Mouse (Mus musculus): ENCODE data around the gene Nans. TPM values are rescaled to one million over a fixed set of nuclear protein-coding genes. Genes with fewer than 3 reads are reported as not detected.

Nans gene
- total RNA-seq, 2 experiments from 2014 or later, result 34.7 to 38.0 TPM

DNA sequence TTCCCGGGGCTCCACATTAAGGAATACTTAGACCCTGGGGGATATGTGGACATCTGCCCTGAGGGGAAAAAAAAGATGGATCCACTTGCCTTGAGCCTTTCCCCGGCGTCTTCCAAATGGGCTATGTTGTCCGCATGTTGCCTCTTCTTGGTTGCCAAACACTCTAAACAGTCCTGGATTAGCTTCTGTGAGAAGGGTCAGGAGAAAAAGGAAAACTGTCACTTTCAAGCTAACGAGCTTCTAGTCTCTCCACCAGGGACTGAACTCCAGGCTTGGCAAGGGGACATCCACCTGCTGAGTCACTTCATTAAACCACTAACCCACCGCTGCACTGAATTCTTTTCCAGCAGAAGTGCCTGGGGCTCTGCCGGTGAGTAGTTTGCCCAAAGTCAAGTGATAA, 43.9 kb downstream of the Nans start:
- DNase-seq, result no peak

DNA sequence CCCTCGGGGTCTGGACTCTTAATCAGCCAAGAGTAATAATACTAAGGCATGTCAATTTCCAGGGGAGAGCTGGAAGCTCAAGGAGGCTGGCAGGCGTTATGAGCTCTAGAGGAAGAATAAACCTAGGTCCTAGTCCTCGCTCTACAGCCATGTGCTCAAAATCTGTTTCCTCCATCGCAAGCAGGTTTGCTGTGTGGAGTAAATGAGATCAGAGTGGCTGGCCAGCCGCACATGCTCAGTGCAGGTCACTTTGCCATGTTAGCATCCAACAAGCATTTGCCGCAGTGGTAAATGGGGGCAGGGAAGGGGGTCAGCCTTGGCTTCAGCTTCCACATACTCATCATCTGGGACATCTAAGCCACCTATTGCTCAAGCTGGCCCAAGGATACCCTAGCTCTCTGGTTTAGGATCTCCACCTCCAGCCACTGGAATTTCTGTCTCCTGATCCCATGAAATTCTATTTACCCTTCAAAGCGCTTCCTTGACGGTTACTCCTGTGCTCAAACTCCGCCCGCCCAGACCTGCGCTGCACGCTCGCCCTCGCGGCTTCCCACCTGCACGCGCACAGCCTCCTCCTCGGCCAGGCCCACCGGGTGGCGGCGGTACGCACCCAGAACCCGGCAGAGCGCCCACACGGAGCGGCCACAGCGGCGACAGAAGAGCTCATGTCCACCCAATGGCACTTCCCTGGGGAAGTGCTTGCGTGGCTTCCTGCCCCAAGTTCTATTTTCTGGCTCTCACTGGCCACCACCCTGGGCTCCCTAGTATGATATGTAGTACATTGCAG, 45.1 kb downstream of the Nans start:
- DNase-seq, result no peak

DNA sequence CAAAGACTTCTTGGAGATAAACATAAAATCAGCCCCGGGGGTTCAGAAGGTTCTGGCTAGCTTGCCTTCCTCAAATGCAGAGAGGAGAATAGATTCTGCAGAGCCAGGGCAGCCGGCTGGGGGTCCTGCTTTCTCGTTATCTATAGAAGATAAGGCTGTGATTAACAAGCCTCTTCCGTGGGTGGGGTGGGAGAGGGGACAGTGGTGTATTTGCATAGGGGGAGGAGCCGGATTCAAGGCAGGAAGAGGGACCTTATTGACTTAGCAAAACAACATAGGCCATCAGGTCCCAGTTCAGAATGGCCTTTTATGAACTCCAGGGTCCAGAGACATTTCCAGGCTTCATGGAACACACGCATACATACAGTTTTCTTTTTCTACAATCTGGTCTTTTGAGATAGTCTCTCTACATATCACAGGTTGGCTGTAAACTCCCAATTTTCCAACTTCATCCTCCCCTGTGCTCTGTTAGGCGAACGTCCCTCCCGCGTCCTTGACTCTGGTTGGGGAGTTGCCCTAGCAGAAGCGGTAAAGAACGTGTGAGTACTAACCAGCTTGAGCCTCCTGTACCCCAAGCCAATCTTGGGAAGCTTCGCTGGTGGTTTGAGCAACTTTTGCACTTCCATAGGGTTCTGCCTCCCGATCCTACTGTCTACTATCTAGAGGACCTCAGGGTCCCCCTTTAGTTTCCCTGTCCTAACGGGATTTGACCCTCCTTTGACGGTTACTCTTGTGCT, 46.2 kb downstream of the Nans start:
- no peak for DNase-seq

DNA sequence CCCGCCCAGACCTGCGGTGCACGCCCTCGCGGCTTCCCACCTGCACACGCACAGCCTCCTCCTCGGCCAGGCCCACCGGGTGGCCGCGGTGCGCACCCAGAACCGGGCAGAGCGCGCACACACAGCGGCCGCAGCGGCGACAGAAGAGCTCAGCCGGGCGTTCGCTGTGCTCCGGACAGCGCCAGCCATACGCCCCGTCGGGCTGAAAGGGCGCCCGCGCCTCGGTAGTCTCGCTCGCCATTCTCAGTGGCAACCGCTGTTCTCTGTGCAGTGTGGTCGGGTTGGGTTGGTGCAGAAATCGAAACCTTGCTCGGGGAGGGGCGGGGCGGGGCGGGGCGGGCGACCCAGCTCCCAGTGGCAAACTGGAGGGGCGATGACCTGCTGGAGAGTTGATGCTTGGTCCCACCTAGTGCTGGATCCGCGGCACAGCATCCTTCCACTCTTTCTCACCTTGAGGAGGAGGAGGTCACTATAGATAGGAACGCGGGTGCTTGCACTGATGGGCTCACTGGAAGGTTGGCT, 46.9 kb downstream of the Nans start, which contains the start of gene Trim14:
Gene Trim14, minus strand, starts transcription at position 302 of the 522 bp plus-strand sequence.
- DNase-seq, result peak; percentile 32

DNA sequence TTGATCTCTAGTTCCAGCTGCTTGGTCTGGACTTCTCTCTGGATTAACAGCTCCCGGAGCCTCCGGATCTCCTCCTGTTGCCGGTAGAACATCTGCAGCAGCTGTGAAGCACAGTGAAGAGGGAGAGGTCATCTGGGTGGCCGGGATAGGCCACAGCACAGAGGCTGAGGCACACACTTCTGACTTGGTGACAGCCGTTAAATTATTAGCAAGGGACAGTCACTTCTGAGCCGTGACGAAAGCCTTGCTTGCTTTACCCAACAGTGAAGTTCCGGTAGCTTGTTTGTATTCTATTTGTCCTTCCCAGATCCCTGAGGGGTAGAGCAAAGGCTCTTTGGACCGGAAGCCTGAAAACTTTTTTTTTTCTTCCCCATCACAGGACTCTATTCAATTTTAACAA, 50.1 kb downstream of the Nans start:
- no peak for DNase-seq

DNA sequence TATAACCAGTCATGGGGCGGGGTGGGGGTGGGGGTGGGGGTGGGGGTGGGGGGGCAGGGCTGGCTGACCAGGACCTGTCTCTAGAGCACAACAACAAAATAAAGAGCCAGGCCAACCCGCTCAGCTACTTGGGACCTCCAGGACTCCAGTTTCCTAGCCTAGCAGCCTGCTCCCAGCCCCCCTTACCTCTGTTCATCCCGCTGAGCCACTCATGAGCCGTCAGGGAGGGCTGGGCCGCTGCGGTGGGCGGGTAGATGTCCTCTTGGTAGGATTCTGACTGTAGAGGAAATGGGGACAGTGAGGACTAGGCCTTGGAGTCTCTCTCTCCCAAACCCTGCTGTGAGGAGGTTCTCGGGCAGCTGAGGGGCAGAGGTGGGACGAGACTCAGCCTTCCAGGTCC, 52.7 kb downstream of the Nans start:
- DNase-seq, result no peak

DNA sequence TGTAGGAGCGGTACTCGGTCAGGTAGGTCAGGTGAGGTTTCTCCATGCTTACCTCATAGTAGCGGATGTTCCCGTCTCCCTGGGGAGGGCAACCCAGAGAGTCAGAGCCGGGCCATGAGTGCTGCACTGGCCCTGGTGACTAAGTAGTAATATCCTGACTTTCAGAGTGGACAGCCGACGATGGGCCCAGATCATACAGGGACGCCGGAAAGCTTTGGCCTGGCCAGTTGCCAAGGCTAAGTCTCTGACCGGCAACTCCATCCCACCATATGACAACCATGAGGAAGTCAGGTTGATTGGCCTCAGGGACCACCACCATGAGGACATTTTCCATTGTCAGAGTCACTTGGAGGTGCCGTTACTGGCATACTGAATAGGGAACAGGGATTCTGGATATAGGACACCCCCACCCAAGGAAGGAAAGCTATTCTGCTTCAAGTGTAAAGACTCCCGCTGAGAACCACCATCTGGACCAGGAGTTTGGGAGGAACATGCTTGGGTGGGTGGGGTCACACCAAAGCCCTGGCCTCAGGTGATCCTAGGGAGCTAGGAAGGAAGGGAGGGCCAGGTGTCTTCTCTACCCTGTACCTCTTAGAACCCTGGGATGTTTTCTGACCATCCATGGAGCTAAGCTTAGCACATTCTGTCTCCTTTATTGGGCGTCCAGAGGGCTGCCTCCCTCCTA, 54.5 kb downstream of the Nans start:
- no peak for DNase-seq

DNA sequence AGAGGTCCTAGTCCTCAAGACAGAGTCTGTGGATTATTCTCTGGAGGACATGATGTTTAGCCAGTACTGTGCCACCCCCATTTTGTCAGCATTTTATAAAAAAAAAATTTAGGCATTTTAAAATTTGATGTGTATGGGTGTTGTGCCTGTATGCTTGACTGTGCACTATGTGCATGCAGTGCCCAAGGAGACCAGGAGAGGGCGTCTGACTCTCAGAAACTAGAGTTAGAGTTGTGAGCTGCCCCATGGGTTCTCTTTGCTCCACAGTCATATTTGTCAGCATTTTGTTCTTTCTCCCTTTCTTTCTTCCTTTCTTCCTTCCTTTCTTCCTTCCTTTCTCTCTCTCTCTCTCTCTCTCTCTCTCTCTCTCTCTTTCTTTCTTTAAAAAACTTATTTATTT, 55.3 kb downstream of the Nans start:
- no peak for DNase-seq

DNA sequence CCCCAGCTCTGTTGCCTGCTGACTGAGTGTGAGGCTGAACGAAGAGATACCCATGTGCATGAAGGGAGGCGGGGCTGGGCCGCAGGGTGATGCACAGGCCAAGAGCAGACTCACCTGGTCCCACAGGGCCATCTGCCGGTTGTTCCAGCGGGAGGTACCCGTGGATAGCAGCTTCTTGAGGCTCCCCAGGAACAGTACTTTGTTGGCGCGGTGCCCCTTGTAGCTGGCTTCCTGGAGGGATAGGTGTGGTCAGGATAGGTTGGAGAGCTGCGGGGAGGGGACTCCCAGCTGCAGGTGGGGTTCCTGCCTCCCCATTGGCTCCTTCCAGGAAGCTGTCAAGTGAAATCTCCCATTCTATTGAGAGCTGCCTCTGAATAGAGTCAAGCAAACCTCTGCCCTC, 56.5 kb downstream of the Nans start:
- DNase-seq, result no peak

DNA sequence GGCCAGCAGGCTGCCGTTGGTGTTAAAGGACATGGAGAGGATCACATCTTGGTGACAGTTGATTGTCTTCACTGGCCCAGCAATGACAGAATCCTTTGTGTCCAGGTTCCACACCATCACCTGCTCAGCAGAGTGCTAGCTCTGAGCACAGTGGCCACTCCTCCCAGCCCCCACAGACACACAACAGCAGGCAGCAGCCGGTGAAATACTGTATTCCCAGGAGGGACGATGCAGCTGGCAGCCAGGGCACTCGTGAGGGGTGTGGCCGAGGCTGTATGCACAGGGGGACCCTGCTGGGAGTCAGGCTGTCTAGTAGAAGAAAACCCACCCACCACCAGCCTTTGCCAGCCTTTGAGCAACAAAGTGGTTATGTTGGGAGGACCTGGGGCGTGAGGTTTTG, 57.7 kb downstream of the Nans start:
- DNase-seq, result no peak

DNA sequence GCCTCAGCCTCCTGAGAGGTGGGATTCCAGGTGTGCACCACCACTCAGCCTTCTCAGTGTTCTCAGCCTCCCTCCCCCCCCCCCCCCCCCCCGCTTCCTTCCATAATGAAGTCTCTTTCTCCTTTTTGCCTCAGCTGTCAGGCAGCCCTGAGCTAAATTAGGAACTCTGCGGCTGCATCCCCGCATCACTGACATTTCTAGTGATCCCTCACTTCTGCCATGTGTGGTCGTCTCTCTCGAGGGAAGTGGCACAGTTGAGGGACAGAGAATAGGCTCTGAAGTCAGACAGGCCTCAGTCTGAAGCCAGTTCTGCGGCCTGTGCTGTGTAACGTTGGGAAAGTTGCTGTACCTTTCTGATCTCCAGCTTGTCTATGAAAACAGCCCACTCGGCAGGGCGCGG, 60.9 kb downstream of the Nans start:
- DNase-seq, result no peak

DNA sequence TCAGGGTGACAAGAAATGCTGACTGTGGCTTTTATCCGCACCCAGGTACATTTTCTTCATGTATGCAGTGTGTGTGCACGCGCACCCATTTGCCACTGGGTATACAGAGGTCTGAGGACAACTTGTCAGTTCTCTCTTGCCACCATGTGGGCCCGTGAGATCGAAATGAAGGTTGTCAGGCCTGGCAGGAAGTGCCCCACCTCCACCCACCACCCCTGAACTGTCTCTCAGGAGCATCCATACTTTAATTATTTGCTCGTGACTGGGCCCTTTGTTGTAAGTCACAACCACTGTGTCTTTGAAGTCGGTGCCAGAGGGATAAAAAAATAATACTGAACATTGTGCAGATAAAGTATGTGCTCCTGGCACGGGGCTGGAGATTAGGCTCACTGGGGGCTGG, 61.4 kb downstream of the Nans start:
- no peak for DNase-seq

Other genes starting within 250 kb of the Nans start
- not detected for gene Foxe1, start 145.6 kb upstream of the Nans start, total RNA-seq (2021)
- 1 to 10 TPM; 3.5 to 4.0 TPM for gene Trmo, start 99.8 kb upstream of the Nans start, total RNA-seq (2021)
- gene Hemgn, start 75.7 kb upstream of the Nans start, total RNA-seq (2021), result 1 to 10 TPM in 1 of 2 experiments, not detected in 1; 1.7 TPM
- gene Anp32b, start 38.3 kb upstream of the Nans start, total RNA-seq (2021), result 100 to 1,000 TPM in 1 of 2 experiments, 10 to 100 TPM in 1; 98.5 to 102 TPM
- gene Trim14, start 46.9 kb downstream of the Nans start, total RNA-seq (2021), result under 1 TPM; 0.63 to 0.93 TPM
- under 1 TPM; 0.40 to 0.52 TPM for gene Coro2a, start 113.0 kb downstream of the Nans start, total RNA-seq (2021)
- 1 to 10 TPM; 1.6 to 1.8 TPM for gene Tbc1d2, start 161.0 kb downstream of the Nans start, total RNA-seq (2021)

Data from gastrocnemius, postnatal 10 days (tissue).